Mouse (Mus musculus) cerebellum, adult (tissue): ENCODE measurements around the gene Cox17.
A peak's percentile ranks its signal among the peaks of the same experiment; 100 is the strongest.
"Not testable (repeated sequence)": the region's sequence is repeated elsewhere in the genome, so short reads cannot be mapped to it uniquely, and the experiment has no call there.

Experiments used
- ATAC-seq: cut with Nextera tagmentation; 2 replicates; pipeline ENCODE4 v1.9.2; 2017; ENCODE audit warnings: mild to moderate bottlenecking, moderate library complexity, mixed read lengths; ENCODE audit not compliant: insufficient number of reproducible peaks, low FRiP score, low TSS enrichment

Gene Cox17

DNA sequence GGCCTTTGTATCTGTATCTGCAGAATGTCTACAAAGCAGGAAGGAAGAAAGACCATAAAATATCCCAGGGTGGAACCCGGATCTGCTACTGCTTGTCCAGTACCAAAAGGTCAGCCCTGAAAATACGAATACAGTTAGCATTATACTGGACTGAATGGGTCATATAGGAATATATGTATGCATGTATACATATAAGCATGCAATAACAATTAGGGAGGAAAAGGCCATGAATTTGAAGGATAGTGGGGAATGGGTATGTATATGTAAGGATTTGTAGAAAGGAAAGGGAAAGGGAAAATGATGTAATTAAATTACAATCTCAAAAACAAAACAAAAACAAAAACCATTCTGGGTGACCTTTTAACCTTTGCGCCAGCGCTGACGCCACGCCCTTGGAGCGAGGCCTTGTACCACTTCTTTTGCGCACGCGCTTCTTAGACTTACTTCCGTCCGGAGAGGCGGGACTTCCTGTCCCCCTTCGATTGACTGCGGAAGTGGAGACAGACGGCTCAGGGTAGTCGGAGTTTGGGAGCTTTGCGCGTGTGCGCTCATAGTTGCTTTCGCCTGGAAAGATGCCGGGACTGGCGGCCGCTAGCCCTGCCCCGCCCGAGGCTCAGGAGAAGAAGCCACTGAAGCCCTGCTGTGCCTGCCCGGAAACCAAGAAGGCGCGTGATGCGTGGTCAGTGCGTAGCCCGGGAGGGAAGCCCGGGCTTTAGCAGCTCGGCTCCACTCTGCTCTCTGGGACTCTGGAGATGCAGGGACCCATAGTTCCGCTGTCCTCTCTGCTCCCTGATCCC, at the start of gene Cox17, which contains the start of gene Gm21987:
Cox17 (plus strand) TSS at position 463 of the 797 bp plus-strand sequence.
Gm21987 (plus strand) TSS at position 512 of the 797 bp plus-strand sequence.
- ATAC-seq, result peak; percentile 98

GRCm38 (mm10) chr16:38298410-38298809, 48.4 kb upstream of the Cox17 start:
- ATAC-seq, result no peak

DNA sequence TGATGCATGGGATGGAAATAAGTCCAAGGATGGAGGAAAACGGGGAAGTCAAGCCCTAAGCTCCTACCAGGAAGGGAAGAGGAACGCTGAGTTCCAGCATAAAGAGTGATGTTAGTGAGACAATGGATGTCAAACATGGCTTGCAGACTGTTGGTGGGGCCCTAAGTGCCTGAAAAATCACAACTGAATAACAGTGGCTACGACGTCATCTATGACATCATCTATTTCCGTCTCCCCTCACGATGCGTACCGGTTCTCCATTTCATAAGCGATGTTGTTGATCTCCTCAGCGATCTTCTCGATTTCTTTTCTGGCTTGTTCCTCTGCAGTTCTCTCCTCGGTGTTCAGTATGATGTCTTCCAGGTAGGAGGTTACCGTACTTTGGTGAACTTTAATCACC, 44.4 kb upstream of the Cox17 start:
- no peak for ATAC-seq

GRCm38 (mm10) chr16:38304460-38305194, 42.2 kb upstream of the Cox17 start:
- ATAC-seq, result no peak

- ATAC-seq, result no peak
Measured at GRCm38 (mm10) chr16:38306571-38307220, 40.1 kb upstream of the Cox17 start.

DNA sequence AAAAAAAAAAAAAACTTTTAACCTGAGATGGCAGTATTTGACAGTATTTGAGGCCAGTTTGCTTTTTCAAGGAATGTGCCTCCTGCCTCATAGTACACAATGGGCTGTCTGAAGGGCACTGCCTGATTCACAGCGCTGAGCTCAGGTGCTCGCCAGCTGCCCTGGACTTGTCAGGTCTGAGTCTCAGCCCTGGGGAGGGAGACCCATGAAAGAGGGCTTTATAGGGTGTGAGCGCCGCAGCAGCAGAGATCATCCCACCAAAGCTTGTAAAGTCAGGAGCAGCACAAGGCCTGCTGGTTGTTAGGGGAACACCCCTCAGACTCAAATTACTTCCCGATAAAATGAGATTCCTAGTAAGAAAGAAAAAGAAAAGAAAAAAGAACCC, 39.6 kb upstream of the Cox17 start:
- ATAC-seq, result no peak

GRCm38 (mm10) chr16:38307651-38308050, 39.1 kb upstream of the Cox17 start:
- no peak for ATAC-seq

- no peak for ATAC-seq
Measured at GRCm38 (mm10) chr16:38308195-38308594, 38.6 kb upstream of the Cox17 start.

- ATAC-seq, result no peak
Measured at GRCm38 (mm10) chr16:38318492-38318891, 28.3 kb upstream of the Cox17 start.

GRCm38 (mm10) chr16:38319087-38319486, 27.7 kb upstream of the Cox17 start:
- no peak for ATAC-seq

GRCm38 (mm10) chr16:38321452-38321935, 25.3 kb upstream of the Cox17 start:
- ATAC-seq, result peak; percentile 84

DNA sequence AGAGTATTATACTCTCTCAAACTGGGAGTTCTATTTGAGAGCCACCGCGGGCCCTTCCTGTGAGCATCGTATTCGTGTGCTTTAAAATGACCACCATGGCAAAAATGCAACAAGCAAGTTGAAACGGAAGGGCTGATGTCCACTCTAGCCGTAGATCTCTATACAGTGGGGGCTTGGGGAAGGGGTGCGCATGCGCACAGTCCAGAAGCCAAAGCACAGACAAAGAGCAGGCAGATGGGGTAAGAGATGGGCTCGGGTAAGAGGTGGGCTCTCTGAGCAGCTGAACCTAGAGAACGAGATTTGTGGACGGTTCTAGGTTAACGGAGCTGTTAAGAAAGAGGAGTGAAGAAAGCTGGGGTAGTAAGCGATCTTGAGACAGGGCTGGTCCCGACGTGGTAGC, 22.5 kb upstream of the Cox17 start:
- ATAC-seq, result no peak

DNA sequence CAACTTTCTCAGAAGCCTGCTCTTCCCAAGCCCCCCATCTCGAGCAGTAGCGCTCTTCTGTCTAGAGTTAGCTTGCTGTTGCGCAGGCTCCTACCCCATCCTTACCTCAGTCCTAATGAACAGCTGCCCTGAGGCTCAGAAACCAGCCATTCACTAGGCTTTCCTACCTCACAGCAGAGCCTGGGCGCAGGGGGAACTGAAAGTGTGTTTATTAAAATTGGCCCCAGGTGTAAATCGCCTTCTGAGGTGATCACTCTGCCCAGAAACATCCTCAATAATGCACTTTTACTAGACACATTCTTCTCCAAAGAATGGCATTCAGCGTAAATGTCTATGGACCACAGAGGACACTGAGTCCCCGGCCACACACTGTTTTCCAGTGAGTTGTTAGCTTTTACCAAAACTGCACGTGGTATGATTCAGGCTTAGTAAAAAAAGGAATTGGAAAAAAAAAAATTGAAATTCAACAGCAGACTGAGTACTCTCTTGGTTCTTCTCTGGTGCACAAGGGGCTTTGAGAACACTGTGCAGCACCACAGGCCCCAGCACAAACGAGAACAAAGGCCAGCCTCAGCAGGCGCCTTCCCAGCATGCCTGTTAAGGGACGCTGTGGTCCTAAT, 19.9 kb upstream of the Cox17 start:
- no peak for ATAC-seq

DNA sequence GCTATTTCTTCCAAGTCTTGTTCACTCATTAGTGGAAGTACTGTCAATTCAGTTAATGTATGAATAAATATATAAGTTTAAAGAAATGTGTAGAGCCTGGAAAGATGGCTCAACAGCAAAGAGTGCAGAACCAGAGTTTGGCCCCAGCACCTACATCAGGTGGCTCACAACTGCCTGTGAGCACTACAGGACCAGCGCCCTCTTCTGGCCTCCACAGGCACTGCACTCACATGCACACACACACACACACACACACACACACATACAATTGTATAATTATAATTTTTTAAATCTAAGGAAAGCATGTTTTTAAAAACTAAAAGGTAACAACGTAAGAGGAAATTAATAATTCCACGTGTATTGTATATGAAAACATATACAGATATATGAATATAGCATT, 17.5 kb upstream of the Cox17 start:
- no peak for ATAC-seq

DNA sequence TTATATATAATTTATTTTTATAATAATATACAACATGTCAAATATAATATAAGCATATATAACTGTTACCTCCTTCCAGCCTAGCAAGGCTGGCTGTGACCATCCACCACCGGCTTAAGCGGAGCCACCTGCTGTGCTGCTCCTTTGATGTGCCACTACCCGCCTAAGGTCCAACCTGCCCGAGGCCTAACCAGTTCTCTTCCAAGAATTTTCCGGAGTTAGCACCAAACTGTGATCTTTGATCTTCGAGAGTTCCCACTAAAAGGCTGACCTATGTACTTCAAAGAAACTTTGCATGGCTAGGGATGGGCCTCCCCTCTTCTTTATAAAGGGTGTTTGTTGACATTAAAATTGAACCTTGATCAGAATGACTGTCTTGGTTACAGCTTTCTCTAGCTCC, 12.4 kb upstream of the Cox17 start:
- no peak for ATAC-seq

DNA sequence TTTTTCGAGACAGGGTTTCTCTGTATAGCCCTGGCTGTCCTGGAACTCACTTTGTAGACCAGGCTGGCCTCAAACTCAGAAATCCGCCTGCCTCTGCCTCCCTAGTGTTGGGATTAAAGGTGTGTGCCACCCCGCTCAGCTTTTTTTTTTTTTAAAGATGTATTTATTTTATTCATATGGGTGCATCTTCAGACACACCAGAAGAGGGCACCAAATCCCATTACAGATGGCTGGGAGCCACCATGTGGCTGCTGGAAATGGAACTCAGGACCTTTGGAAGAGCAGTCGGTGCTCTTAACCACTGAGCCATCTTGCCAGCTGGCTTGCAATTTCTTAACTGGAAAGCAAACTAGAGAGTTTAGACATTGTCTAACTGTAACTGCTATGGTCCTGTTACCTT, 8.7 kb upstream of the Cox17 start:
- not testable (repeated sequence) for ATAC-seq

DNA sequence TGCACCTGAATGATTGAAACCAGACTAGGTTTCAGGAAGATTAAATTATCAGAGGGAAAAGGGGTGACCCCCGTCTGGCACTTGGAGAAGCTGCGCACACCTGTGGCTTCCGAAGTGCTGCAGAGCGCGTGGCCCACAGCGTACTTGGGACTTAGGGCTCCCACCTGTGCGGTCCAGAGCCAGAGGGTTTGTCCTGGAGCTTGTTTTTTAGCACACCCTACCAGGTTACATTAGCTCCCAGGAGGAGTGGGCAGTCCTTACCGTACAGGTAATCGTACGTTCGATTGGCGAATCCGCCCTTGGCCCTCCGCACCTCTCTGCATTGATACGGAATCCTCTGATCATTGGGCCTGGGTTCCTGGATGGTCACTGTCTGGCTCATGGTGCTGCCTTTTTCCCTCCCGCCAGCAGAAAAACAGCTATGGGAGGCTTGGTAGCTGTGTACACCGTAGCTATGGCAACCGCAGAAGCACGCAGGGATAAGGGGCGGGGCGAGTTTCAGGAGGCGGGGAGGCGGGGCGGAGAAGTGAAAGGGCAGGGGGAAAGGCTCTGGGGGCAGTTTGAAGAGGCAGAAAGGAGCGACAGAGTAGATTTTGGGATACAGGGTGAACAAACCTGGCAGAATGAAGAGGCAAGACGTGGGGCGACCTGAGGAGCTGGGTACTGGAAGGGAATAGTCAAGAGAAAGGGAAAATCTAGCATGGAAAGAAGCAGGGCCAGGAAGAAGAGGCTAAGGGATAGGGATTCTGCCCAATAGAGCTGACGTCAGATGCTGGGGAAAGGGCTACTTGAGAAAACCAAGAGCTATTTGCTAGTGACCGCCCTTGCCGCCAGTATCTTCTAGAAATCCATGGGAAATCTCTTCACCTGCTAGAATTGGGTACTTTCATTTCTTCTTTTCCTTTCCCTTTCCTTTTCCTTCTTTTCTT, 5.1 kb upstream of the Cox17 start, which contains the start of gene Maats1:
Maats1 (minus strand) TSS at position 748 of the 929 bp plus-strand sequence.
- peak; percentile 79 for ATAC-seq

DNA sequence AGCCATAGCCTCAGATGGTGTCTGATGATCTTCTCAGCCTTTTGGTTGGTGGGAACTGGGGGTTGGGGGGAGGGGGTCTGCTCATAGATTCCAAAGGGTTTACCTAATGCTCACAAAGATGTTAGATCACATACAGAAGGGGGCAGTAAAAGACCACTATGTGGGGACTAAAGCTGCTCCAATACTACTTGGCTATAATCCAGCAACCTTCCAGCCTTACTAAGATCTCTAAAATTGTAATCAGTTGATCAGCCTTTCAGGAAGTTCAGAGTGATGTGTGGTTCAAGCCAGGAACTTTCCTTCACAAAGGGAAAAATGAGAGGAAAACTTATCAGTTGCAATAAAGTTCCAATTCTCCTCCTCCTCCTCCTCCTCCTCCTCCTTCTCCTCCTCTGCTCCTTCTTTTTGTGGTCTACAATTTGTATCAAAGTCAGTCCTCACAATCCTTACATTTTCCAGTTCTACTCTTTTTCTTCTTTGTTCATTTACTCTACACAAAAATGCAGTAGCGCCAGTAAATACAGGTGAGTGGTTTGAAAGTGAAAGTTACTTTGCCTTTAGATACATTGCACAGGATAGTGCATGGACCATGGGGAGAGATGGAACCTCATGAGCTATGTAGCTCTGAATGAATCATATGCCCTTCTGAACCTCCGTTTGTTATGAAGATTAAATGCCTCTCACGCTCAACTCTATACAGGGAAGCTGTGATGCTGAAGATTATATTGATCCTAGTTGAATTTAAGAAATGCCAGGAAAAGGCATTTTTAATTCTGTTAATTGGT, 1.7 kb upstream of the Cox17 start:
- ATAC-seq, result no peak

GRCm38 (mm10) chr16:38347588-38347987, 797 bp downstream of the Cox17 start:
- no peak for ATAC-seq
